Mouse (Mus musculus) forebrain, embryonic 16.5 days (tissue): ENCODE results near the gene Gid8. TPM values are rescaled to one million over a fixed set of nuclear protein-coding genes. Genes with fewer than 3 reads are reported as not detected.

Source experiments
- ATAC-seq: fragments of 200-750 bp; cut with Nextera tagmentation; 2 replicates; pipeline ENCODE4 v1.8.0; 2017; ENCODE audit warnings: mild to moderate bottlenecking, moderate library complexity
- H3K27ac ChIP-seq: fragments of 300-500 bp; sonication (generic); 2 replicates; pipeline ENCODE4 v1.5.1; 2014; ENCODE audit warnings: low read length, control low read depth
- H3K27me3 ChIP-seq: fragments of 300-500 bp; sonication (generic); replicated peaks from 2 replicates; pipeline ENCODE4 v1.6.1; 2014; ENCODE audit warnings: low read length; ENCODE audit not compliant: control insufficient read depth, insufficient read depth
- H3K36me3 ChIP-seq: fragments of 300-500 bp; sonication (generic); 2 replicates; pipeline ENCODE4 v1.6.1; 2014; ENCODE audit not compliant: control insufficient read depth, insufficient read depth
- H3K4me1 ChIP-seq: fragments of 300-500 bp; sonication (generic); replicated peaks from 2 replicates; pipeline ENCODE4 v1.6.1; 2014; ENCODE audit warnings: low read length; ENCODE audit not compliant: control insufficient read depth, insufficient read depth
- H3K4me2 ChIP-seq: fragments of 300-500 bp; sonication (generic); 2 replicates; pipeline ENCODE4 v1.6.1; 2014; ENCODE audit warnings: mild to moderate bottlenecking, low read length, control low read depth
- H3K4me3 ChIP-seq: fragments of 300-500 bp; sonication (generic); replicated peaks from 2 replicates; pipeline ENCODE4 v1.5.1; 2014; ENCODE audit warnings: mild to moderate bottlenecking, low read length, control low read depth
- H3K9ac ChIP-seq: fragments of 300-500 bp; sonication (generic); replicated peaks from 2 replicates; pipeline ENCODE4 v1.6.1; 2014; ENCODE audit warnings: low read depth, low read length, control low read depth
- H3K9me3 ChIP-seq: fragments of 300-500 bp; sonication (generic); 2 replicates; pipeline ENCODE4 v1.6.1; 2016; ENCODE audit warnings: low read length; ENCODE audit not compliant: control insufficient read depth
- whole genome bisulfite sequencing: fragments of 180-500 bp; shearing (Covaris S2); extraction: QIAGEN DNeasy Blood & Tissue Kit; methylation state at CpG from one replicate; pipeline ENCODE4 v1.1.7; 2014; 5-methylcytosine and 5-hydroxymethylcytosine counted together
- polyA plus RNA-seq: library from polyadenylated mRNA; unstranded; fragments of >200 nt; fragmentation: Nextera tagmentation; extraction: Ambion mirVana; gene quantifications from 2 replicates; pipeline ENCODE4 v1.2.1, GENCODE M21; 2015

Gid8 gene
- polyA plus RNA-seq, 1 experiment from 2014 or later: 57.2 TPM

GRCm38 (mm10) chr2:180725414-180725778 is 15.5 kb downstream of the Gid8 start:
- Histone ChIP-seq H3K27me3 (no peaks in the 10 kb centered on the region), H3K4me2 (no peak overlapping the region), H3K9me3 (no peaks in the 10 kb centered on the region), H3K4me3 (no peak overlapping the region), H3K4me1 (no peaks in the 10 kb centered on the region), H3K36me3 (peaks cover 21% of the 10 kb centered on the region), H3K9ac (no peak overlapping the region), H3K27ac (no peak overlapping the region)
- no peak for ATAC-seq
- 14% methylated on average over 6 of the region's 6 CpGs for WGBS

- H3K9me3 ChIP-seq: no peaks in the 10 kb centered on the region
- no peak overlapping the region for H3K4me2 ChIP-seq
- no peak overlapping the region for H3K4me3 ChIP-seq
- ATAC-seq: no peak
- WGBS: 32% methylated on average over 6 of the region's 8 CpGs
- H3K27ac ChIP-seq: no peak overlapping the region
- peaks cover 14% of the 10 kb centered on the region for H3K36me3 ChIP-seq
- H3K27me3 ChIP-seq: no peaks in the 10 kb centered on the region
- H3K9ac ChIP-seq: no peak overlapping the region
- no peaks in the 10 kb centered on the region for H3K4me1 ChIP-seq
Observed at GRCm38 (mm10) chr2:180725856-180726629, 16.1 kb downstream of the Gid8 start.

- H3K4me2 ChIP-seq: no peak overlapping the region
- H3K27ac ChIP-seq: no peak overlapping the region
- no peak for ATAC-seq
- H3K9ac ChIP-seq: no peak overlapping the region
- 78% methylated on average over 6 of the region's 6 CpGs for WGBS
- peaks cover 6% of the 10 kb centered on the region for H3K36me3 ChIP-seq
- H3K4me3 ChIP-seq: no peak overlapping the region
- no peaks in the 10 kb centered on the region for H3K4me1 ChIP-seq
- H3K27me3 ChIP-seq: no peaks in the 10 kb centered on the region
- H3K9me3 ChIP-seq: no peaks in the 10 kb centered on the region
Observed at GRCm38 (mm10) chr2:180726658-180727442, 16.9 kb downstream of the Gid8 start.

- 49% methylated on average over 4 of the region's 4 CpGs for WGBS
- H3K27ac ChIP-seq: no peak overlapping the region
Observed at GRCm38 (mm10) chr2:180727613-180728021, 17.7 kb downstream of the Gid8 start.

GRCm38 (mm10) chr2:180731036-180731435 is 21.1 kb downstream of the Gid8 start:
- no peaks in the 10 kb centered on the region for H3K36me3 ChIP-seq

More at GRCm38 (mm10) chr2:180727613-180728021, 17.7 kb downstream of the Gid8 start:
- Histone ChIP-seq H3K9me3 (no peaks in the 10 kb centered on the region), H3K36me3 (no peaks in the 10 kb centered on the region), H3K27me3 (no peaks in the 10 kb centered on the region), H3K9ac (no peak overlapping the region), H3K4me1 (no peaks in the 10 kb centered on the region), H3K4me2 (no peak overlapping the region), H3K4me3 (no peak overlapping the region)
- ATAC-seq: no peak

GRCm38 (mm10) chr2:180731984-180732383 is 22.1 kb downstream of the Gid8 start:
- H3K27ac ChIP-seq: no peak overlapping the region
- no peak overlapping the region for H3K4me3 ChIP-seq
- 75% methylated on average over 6 of the region's 6 CpGs for WGBS
- H3K4me2 ChIP-seq: no peak overlapping the region
- no peak overlapping the region for H3K9ac ChIP-seq
- H3K27me3 ChIP-seq: no peaks in the 10 kb centered on the region
- no peaks in the 10 kb centered on the region for H3K36me3 ChIP-seq
- no peaks in the 10 kb centered on the region for H3K4me1 ChIP-seq
- no peak for ATAC-seq
- H3K9me3 ChIP-seq: no peaks in the 10 kb centered on the region

More at GRCm38 (mm10) chr2:180731036-180731435, 21.1 kb downstream of the Gid8 start:
- 78% methylated on average over 3 of the region's 3 CpGs for WGBS
- no peak overlapping the region for H3K9ac ChIP-seq
- no peak for ATAC-seq
- no peak overlapping the region for H3K27ac ChIP-seq
- no peaks in the 10 kb centered on the region for H3K9me3 ChIP-seq
- no peak overlapping the region for H3K4me3 ChIP-seq
- H3K4me1 ChIP-seq: no peaks in the 10 kb centered on the region
- H3K4me2 ChIP-seq: no peak overlapping the region
- H3K27me3 ChIP-seq: no peaks in the 10 kb centered on the region

GRCm38 (mm10) chr2:180735232-180735631 is 25.3 kb downstream of the Gid8 start:
- no peak overlapping the region for H3K27ac ChIP-seq
- H3K27me3 ChIP-seq: no peaks in the 10 kb centered on the region
- no peak overlapping the region for H3K4me2 ChIP-seq
- ATAC-seq: no peak
- WGBS: 70% methylated on average over 7 of the region's 7 CpGs
- H3K4me3 ChIP-seq: no peak overlapping the region
- H3K4me1 ChIP-seq: no peaks in the 10 kb centered on the region
- H3K9me3 ChIP-seq: no peaks in the 10 kb centered on the region
- no peak overlapping the region for H3K9ac ChIP-seq
- no peaks in the 10 kb centered on the region for H3K36me3 ChIP-seq

- no peak for ATAC-seq
- no peaks in the 10 kb centered on the region for H3K36me3 ChIP-seq
- H3K27me3 ChIP-seq: no peaks in the 10 kb centered on the region
- H3K4me3 ChIP-seq: no peak overlapping the region
- no peak overlapping the region for H3K9ac ChIP-seq
- 64% methylated on average over 2 of the region's 2 CpGs for WGBS
- H3K4me1 ChIP-seq: no peaks in the 10 kb centered on the region
- no peak overlapping the region for H3K27ac ChIP-seq
- no peak overlapping the region for H3K4me2 ChIP-seq
- H3K9me3 ChIP-seq: no peaks in the 10 kb centered on the region
Observed at GRCm38 (mm10) chr2:180737984-180738383, 28.1 kb downstream of the Gid8 start.

- Histone ChIP-seq H3K36me3 (no peaks in the 10 kb centered on the region), H3K4me3 (no peak overlapping the region), H3K4me2 (no peak overlapping the region), H3K9ac (no peak overlapping the region), H3K27me3 (no peaks in the 10 kb centered on the region), H3K27ac (no peak overlapping the region), H3K9me3 (no peaks in the 10 kb centered on the region), H3K4me1 (no peaks in the 10 kb centered on the region)
- ATAC-seq: no peak
- 21% methylated on average over 3 of the region's 3 CpGs for WGBS
Observed at GRCm38 (mm10) chr2:180740349-180740748, 30.4 kb downstream of the Gid8 start.
